In the genomic region with DNA sequence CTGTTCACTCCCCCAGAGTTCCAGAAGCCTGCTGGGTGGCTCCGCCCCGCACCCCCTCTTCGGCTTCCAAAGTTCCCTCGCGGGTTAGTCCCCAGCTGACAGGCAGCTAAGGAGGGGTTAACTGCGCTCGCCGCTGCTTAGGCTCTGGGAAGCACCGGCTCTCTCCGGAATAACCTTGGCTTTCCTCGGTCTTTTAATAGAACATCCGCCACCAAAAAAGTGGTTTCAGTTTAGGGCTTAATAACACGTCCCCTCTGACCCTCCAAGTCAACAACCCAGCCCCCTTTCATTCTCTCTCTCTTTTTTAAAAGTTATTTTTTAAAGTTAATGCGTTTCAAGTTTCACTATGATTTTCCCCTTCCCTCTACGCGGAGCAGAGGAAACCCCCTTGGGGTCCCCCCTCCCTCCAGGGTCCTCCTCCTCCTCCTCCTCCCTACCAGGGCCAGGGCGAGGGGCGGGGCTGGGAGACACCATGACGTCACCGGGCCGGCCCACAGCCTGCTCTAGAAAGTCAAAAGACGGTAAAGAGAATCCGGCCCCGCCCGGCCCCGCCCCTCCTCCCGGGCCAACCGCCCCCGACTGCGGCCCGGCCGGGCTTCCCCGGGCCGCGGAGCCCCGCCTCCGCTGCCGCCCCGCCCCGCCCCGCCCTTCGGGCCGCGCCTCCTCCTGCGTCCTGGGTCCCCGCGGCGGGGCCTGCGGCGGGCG, we compare ENCODE assay signal across 8 mouse cellular contexts. TPM values are rescaled to one million over a fixed set of nuclear protein-coding genes. Genes with fewer than 3 reads are reported as not detected.
DNase-seq lines count a peak whose midpoint lies in the region; ATAC-seq and TF ChIP-seq lines count a peak whose summit lies in the region.

No protein-coding gene starts in this region.

- no peaks in the 10 kb centered on the region for H3K9me3 ChIP-seq in embryonic facial prominence, embryonic 15.5 days (replicated peaks)
- H3K9me3 ChIP-seq in limb, embryonic 14.5 days (ENCODE audit: control insufficient read depth, low read length): no peaks in the 10 kb centered on the region
- H3K9me3 ChIP-seq in midbrain, embryonic 16.5 days (replicated peaks; ENCODE audit: control insufficient read depth, low read length, poor library complexity, severe bottlenecking): no peaks in the 10 kb centered on the region

- WGBS in embryonic facial prominence, embryonic 15.5 days: under 1% methylated on average over 30 of the region's 51 CpGs
- under 1% methylated on average over 29 of the region's 51 CpGs for WGBS in limb, embryonic 14.5 days
- under 1% methylated on average over 32 of the region's 51 CpGs for WGBS in midbrain, embryonic 16.5 days
- under 1% methylated on average over 26 of the region's 51 CpGs for WGBS in spleen, adult 2 months

- H3K27ac ChIP-seq in bone marrow macrophage, adult 2 months (ENCODE audit: insufficient read depth, low read depth, low read length): peak overlapping the region; percentile 89
- H3K27ac ChIP-seq in embryonic facial prominence, embryonic 15.5 days (replicated peaks): peak overlapping the region; percentile 96
- H3K27ac ChIP-seq in limb, embryonic 14.5 days (replicated peaks; ENCODE audit: low read depth, low read length): peak overlapping the region; percentile 90
- H3K27ac ChIP-seq in midbrain, embryonic 16.5 days (ENCODE audit: low read length): peak overlapping the region; percentile 91
- H3K27ac ChIP-seq in spleen, adult 2 months (ENCODE audit: insufficient read depth, low read length): peak overlapping the region; percentile 95

- peak overlapping the region; percentile 81 for H3K4me2 ChIP-seq in embryonic facial prominence, embryonic 15.5 days (replicated peaks)
- peak overlapping the region; percentile 88 for H3K4me2 ChIP-seq in limb, embryonic 14.5 days (replicated peaks; ENCODE audit: low read depth, low read length, severe bottlenecking)
- H3K4me2 ChIP-seq in midbrain, embryonic 16.5 days (ENCODE audit: low read length): peak overlapping the region; percentile 79

- peak overlapping the region; percentile 70 for H3K4me3 ChIP-seq in bone marrow macrophage, adult 2 months (ENCODE audit: insufficient read depth, low read length)
- H3K4me3 ChIP-seq in embryonic facial prominence, embryonic 15.5 days (replicated peaks): peak overlapping the region; percentile 86
- H3K4me3 ChIP-seq in limb, embryonic 14.5 days (replicated peaks; ENCODE audit: low read length): peak overlapping the region; percentile 91
- peak overlapping the region; percentile 67 for H3K4me3 ChIP-seq in midbrain, embryonic 16.5 days (ENCODE audit: low read depth, low read length)
- H3K4me3 ChIP-seq in spleen, adult 2 months (ENCODE audit: extremely low read depth, insufficient read depth, insufficient read length): peak overlapping the region; percentile 84

- ATAC-seq in embryonic facial prominence, embryonic 15.5 days (ENCODE audit: insufficient number of reproducible peaks, low FRiP score, low TSS enrichment, low read depth): peak; percentile 93
- peak; percentile 91 for ATAC-seq in limb, embryonic 14.5 days (ENCODE audit: low FRiP score, low read depth)
- peak; percentile 74 for ATAC-seq in midbrain, embryonic 16.5 days

- peaks cover 6% of the 10 kb centered on the region; the same call in 1 of the 2 replicates for H3K36me3 ChIP-seq in embryonic facial prominence, embryonic 15.5 days
- peaks cover 11% of the 10 kb centered on the region for H3K36me3 ChIP-seq in limb, embryonic 14.5 days (ENCODE audit: control insufficient read depth, insufficient read depth, low read length)
- 0 out of 2 replicates have a peak, but pooled peaks cover under 1% of the 10 kb centered on the region for H3K36me3 ChIP-seq in midbrain, embryonic 16.5 days (ENCODE audit: control insufficient read depth, insufficient read depth, low read length)
- peaks cover 2% of the 10 kb centered on the region for H3K36me3 ChIP-seq in spleen, adult 2 months (ENCODE audit: control insufficient read depth, insufficient read depth, low read length)

- H3K27me3 ChIP-seq in embryonic facial prominence, embryonic 15.5 days: no peaks in the 10 kb centered on the region
- no peaks in the 10 kb centered on the region for H3K27me3 ChIP-seq in limb, embryonic 14.5 days (ENCODE audit: control insufficient read depth, insufficient read depth, low read length)
- H3K27me3 ChIP-seq in midbrain, embryonic 16.5 days (ENCODE audit: control insufficient read depth, insufficient read depth, low read depth, low read length): no peaks in the 10 kb centered on the region
- H3K27me3 ChIP-seq in spleen, adult 2 months (ENCODE audit: control insufficient read depth, insufficient read depth, low read length): no peaks in the 10 kb centered on the region

- 0 out of 2 replicates have a peak, but pooled peaks cover 5% of the 10 kb centered on the region for H3K4me1 ChIP-seq in bone marrow macrophage, adult 2 months (ENCODE audit: control insufficient read depth, insufficient read depth, low read length)
- H3K4me1 ChIP-seq in embryonic facial prominence, embryonic 15.5 days: peaks cover 21% of the 10 kb centered on the region
- peaks cover 12% of the 10 kb centered on the region for H3K4me1 ChIP-seq in limb, embryonic 14.5 days (ENCODE audit: control insufficient read depth, insufficient read depth, low read length)
- H3K4me1 ChIP-seq in midbrain, embryonic 16.5 days (ENCODE audit: control insufficient read depth, insufficient read depth, low read length): peaks cover 30% of the 10 kb centered on the region
- no peaks in the 10 kb centered on the region; the same call in 1 of the 2 replicates for H3K4me1 ChIP-seq in spleen, adult 2 months (ENCODE audit: control insufficient read depth, insufficient read depth, insufficient read length)

- TF ChIP-seq POLR2A in bone marrow macrophage, adult 2 months (IDR thresholded peaks at IDR 0.05; ENCODE audit: borderline replicate concordance, low read depth, low read length): no peak
- no peak for TF ChIP-seq POLR2A in limb, embryonic 14.5 days (IDR thresholded peaks at IDR 0.05; ENCODE audit: borderline replicate concordance, extremely low read depth, insufficient read depth, insufficient read length)
- TF ChIP-seq POLR2A in spleen, adult 2 months (IDR thresholded peaks at IDR 0.05; ENCODE audit: low read depth, low read length): no peak

- no peak for TF ChIP-seq CTCF in bone marrow macrophage, adult 2 months (IDR thresholded peaks at IDR 0.05; ENCODE audit: low read depth, low read length)
- TF ChIP-seq CTCF in spleen, adult 2 months (IDR thresholded peaks at IDR 0.05; ENCODE audit: extremely low read depth, insufficient read depth, insufficient read length, insufficient replicate concordance): no peak

- peak overlapping the region; percentile 42 for H3K9ac ChIP-seq in embryonic facial prominence, embryonic 15.5 days
- peak overlapping the region; percentile 89 for H3K9ac ChIP-seq in limb, embryonic 14.5 days (ENCODE audit: low read depth, low read length, severe bottlenecking)
- peak overlapping the region; percentile 86 for H3K9ac ChIP-seq in midbrain, embryonic 16.5 days (ENCODE audit: low read depth, low read length)

- peak; percentile 99 for DNase-seq in B cell, adult 2 months
- peak; percentile 97 to 98 for DNase-seq in heart, adult 9 months (ENCODE audit: low spot score in 2 of 2)
- peak; percentile 99 for DNase-seq in kidney, adult 9 months
- peak; percentile 97 for DNase-seq in limb, embryonic 14.5 days (ENCODE audit: low spot score)
- DNase-seq in spleen, adult 2 months (ENCODE audit: low read depth in 1 of 2, low spot score in 2 of 2): peak; percentile 94 to 98

RNA-seq across cellular contexts. Expression of a gene that starts 0.5 kb away (rescaled TPM):
- 14.3 and 24.2 TPM in 2 replicates for polyA plus RNA-seq in bone marrow macrophage, adult 2 months (2012; ENCODE audit: insufficient read depth, insufficient read length, missing spikeins)
- 9.7 and 11.7 TPM in 2 replicates for polyA plus RNA-seq in embryonic facial prominence, embryonic 15.5 days (2015; fragmentation: Nextera tagmentation; extraction: Ambion mirVana)
- polyA plus RNA-seq in limb, embryonic 14.5 days (2012; rRNA removed): 15.4 and 15.7 TPM in 2 replicates
- 13.4 and 13.6 TPM in 2 replicates for polyA plus RNA-seq in limb, embryonic 14.5 days (2014; fragmentation: Nextera tagmentation; extraction: Ambion mirVana)
- 16.0 and 18.3 TPM in 2 replicates for polyA plus RNA-seq in midbrain, embryonic 16.5 days (2015; fragmentation: Nextera tagmentation; extraction: Ambion mirVana)
- polyA plus RNA-seq in spleen, adult 2 months (2012; rRNA removed): 22.5 and 24.3 TPM in 2 replicates

Comparison
In these comparisons a context has a peak if more than half of its experiments do, and no peak if none do; other contexts are left out.
1. Peak in every context shown above with its lines: DNase-seq, ATAC-seq, H3K4me3 ChIP-seq and H3K27ac ChIP-seq.